Mouse (Mus musculus) gastrocnemius, postnatal 10 days (tissue): ENCODE data around the gene Rspo4. TPM values are rescaled to one million over a fixed set of nuclear protein-coding genes. Genes with fewer than 3 reads are reported as not detected.

Experiments
- DNase-seq: peaks from one replicate; pipeline ENCODE4 v3.0.0; 2021; ENCODE audit warnings: mixed read lengths
- total RNA-seq, 2 experiments: library from RNA; stranded (reverse); gene quantifications; 2 replicates each; pipeline ENCODE4 v1.2.3; 2021

Rspo4 gene
- total RNA-seq, 2 experiments from 2014 or later, result not detected

- no peak for DNase-seq
Observed at GRCm38 (mm10) chr2:151911751-151912150, 69.0 kb downstream of the Rspo4 start.

DNA sequence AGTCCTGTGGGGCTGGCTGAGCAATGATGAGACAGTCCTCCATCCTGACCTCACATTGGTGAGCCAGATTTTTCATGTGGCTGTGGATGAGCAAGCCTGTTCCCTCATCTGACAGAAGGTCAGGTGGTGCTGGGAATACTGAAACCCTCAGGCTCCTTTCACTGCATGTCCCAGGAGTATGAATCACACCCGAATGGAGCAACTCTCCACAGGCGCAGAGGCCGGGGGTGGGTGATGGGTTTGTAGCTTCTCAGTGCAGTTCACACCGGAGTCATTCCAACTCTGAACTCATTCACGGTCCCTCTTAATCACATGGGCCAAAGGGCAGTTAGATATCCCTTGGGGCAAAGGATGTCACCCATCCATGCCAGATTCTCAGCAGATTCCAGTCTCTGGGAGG is 71.4 kb downstream of the Rspo4 start:
- no peak for DNase-seq

DNA sequence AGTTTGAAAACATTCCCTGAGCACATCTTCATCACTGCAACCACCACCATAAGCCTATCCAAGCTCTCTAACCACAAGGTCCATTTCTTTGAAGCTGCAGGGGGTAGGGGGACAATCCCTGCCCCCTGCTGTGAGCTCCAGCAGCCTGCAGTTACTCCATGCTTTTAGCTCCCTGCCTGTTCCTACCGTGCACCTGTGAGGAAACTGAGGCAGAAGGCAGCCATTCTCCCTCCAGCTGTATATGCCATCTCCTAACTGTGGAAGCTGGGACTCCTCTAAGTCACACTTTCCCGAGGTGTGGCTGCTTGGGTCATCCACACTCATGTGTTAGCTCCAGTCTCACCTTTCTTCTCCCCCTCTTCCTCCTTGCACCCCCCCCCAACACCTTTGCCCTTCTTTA is 72.4 kb downstream of the Rspo4 start:
- DNase-seq, result no peak

DNA sequence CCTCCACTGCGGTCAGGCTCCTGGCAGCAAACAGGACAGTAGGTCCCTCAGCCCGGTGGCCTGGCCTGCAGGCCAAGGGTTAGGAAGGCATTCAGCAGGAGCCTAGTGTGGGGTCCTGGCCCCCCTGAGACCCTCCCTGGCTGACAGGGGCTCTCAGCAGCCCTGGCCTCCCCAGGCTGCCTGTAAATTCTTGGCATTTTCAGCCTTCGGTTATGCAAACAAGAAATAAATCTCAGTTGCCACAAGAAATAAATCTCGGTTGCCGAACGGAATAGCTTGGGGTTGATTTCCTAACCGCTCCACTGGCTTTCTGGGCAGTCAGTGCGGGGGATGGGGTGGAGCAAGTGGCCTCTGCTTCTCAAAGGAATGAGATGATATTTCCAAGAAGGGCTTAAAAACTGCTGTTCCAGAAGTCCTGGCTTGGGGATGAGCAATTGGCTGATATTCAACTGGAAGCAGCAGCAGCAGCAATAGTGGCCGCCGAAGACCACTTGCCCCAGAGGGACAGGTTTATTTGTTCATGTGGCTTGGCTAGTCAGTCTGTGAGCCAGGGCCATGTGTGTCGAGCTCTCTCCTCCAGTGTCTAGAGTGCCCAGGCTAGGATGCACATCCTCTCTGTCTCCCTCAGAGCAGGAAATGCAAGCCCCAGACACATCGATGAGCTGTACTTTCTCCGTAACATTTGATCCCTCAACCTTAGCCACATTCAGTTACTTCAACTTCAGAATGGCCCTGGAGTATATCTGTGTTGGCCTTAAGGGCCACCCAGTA is 73.5 kb downstream of the Rspo4 start:
- DNase-seq, result peak; percentile 44

- DNase-seq, result no peak
Observed at GRCm38 (mm10) chr2:151919140-151919539, 76.4 kb downstream of the Rspo4 start.

DNA sequence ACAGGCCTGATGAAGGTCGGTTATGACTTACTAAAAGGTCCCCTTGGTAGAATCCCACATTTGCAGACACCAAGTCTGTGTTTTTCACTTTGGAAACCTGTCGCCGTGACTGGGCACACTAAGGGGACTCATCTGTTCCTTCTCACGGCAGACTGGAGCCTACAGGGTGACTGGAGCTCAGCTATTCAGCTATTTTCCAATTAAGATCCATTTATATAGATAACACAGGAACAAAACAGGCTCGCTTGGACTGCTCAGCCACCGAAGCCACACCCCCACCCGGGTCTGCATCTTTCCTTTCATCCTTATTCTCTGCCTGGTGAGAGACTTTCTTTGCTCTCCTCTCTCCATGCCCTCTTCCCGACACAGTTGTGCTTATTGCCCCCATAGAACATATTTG is 78.3 kb downstream of the Rspo4 start:
- DNase-seq, result no peak

GRCm38 (mm10) chr2:151921596-151921995 is 78.9 kb downstream of the Rspo4 start:
- no peak for DNase-seq

Other genes starting within 250 kb of the Rspo4 start
- gene Snph, start 210.3 kb upstream of the Rspo4 start, total RNA-seq, result 1 to 10 TPM; 6.4 to 8.2 TPM
- not detected for gene Rad21l, start 174.4 kb upstream of the Rspo4 start, total RNA-seq
- gene Tmem74b, start 140.9 kb upstream of the Rspo4 start, total RNA-seq, result under 1 TPM; 0.61 to 0.99 TPM
- 10 to 100 TPM; 27.8 to 27.9 TPM for gene Psmf1, start 98.7 kb upstream of the Rspo4 start, total RNA-seq
- gene Angpt4, start 68.3 kb downstream of the Rspo4 start, total RNA-seq, result under 1 TPM; 0.26 to 0.47 TPM
- gene Fam110a, start 137.3 kb downstream of the Rspo4 start, total RNA-seq, result 1 to 10 TPM; 5.6 to 6.6 TPM
- 1 to 10 TPM; 1.1 to 1.3 TPM for gene Slc52a3, start 153.6 kb downstream of the Rspo4 start, total RNA-seq
- not detected for gene Scrt2, start 238.6 kb downstream of the Rspo4 start, total RNA-seq